Mouse (Mus musculus) kidney, embryonic 16.5 days (tissue): ENCODE results near the gene Nudt7. TPM values are rescaled to one million over a fixed set of nuclear protein-coding genes. Genes with fewer than 3 reads are reported as not detected.

ENCODE experiments used
- ATAC-seq: fragments of 200-750 bp; cut with Nextera tagmentation; 2 replicates; pipeline ENCODE4 v1.8.0; 2017; ENCODE audit warnings: moderate TSS enrichment; ENCODE audit not compliant: low FRiP score, low TSS enrichment
- H3K27ac ChIP-seq: fragments of 300-500 bp; sonication (generic); 2 replicates; pipeline ENCODE4 v1.5.1; 2014; ENCODE audit warnings: low read length
- H3K27me3 ChIP-seq: fragments of 300-500 bp; sonication (generic); 2 replicates; pipeline ENCODE4 v1.6.1; 2014; ENCODE audit warnings: low read length, control low read depth, mixed read lengths; ENCODE audit not compliant: insufficient read depth
- H3K36me3 ChIP-seq: fragments of 300-500 bp; sonication (generic); 2 replicates; pipeline ENCODE4 v1.6.1; 2014; ENCODE audit warnings: low read length, control low read depth, mixed read lengths; ENCODE audit not compliant: insufficient read depth
- H3K4me1 ChIP-seq: fragments of 300-500 bp; sonication (generic); 2 replicates; pipeline ENCODE4 v1.6.1; 2014; ENCODE audit warnings: low read length, control low read depth, mixed read lengths; ENCODE audit not compliant: insufficient read depth
- H3K4me2 ChIP-seq: fragments of 300-500 bp; sonication (generic); replicated peaks from 2 replicates; pipeline ENCODE4 v1.6.1; 2014; ENCODE audit warnings: low read depth, low read length
- H3K4me3 ChIP-seq: fragments of 300-500 bp; sonication (generic); 2 replicates; pipeline ENCODE4 v1.5.1; 2014; ENCODE audit warnings: mild to moderate bottlenecking, low read length
- H3K9ac ChIP-seq: fragments of 300-500 bp; sonication (generic); replicated peaks from 2 replicates; pipeline ENCODE4 v1.6.1; 2014; ENCODE audit warnings: low read length
- H3K9me3 ChIP-seq: fragments of 300-500 bp; sonication (generic); 2 replicates; pipeline ENCODE4 v1.6.1; 2016; ENCODE audit warnings: low read length, control low read depth
- WGBS: fragments of 180-500 bp; shearing (Covaris S2); extraction: QIAGEN DNeasy Blood & Tissue Kit; methylation state at CpG from one replicate; pipeline ENCODE4 v1.1.7; 2014; 5-methylcytosine and 5-hydroxymethylcytosine counted together
- polyA plus RNA-seq: library from polyadenylated mRNA; unstranded; fragments of >200 nt; fragmentation: Nextera tagmentation; extraction: Ambion mirVana; gene quantifications from 2 replicates; pipeline ENCODE4 v1.2.1, GENCODE M21; 2015

Nudt7 gene
- polyA plus RNA-seq, 1 experiment from 2014 or later = 18.2 TPM

- Histone ChIP-seq H3K4me3 (no peak overlapping the region), H3K4me1 (no peaks in the 10 kb centered on the region), H3K4me2 (no peak overlapping the region), H3K9me3 (no peaks in the 10 kb centered on the region), H3K27me3 (no peaks in the 10 kb centered on the region), H3K27ac (no peak overlapping the region), H3K36me3 (no peaks in the 10 kb centered on the region), H3K9ac (no peak overlapping the region)
- ATAC-seq = no peak
- 69% methylated on average over 3 of the region's 3 CpGs for WGBS
Observed at GRCm38 (mm10) chr8:114176721-114177120, 43.4 kb downstream of the Nudt7 start.

GRCm38 (mm10) chr8:114193334-114193733 is 60.0 kb downstream of the Nudt7 start:
- 84% methylated on average over 5 of the region's 5 CpGs for WGBS
- no peak overlapping the region for H3K4me2 ChIP-seq

DNA sequence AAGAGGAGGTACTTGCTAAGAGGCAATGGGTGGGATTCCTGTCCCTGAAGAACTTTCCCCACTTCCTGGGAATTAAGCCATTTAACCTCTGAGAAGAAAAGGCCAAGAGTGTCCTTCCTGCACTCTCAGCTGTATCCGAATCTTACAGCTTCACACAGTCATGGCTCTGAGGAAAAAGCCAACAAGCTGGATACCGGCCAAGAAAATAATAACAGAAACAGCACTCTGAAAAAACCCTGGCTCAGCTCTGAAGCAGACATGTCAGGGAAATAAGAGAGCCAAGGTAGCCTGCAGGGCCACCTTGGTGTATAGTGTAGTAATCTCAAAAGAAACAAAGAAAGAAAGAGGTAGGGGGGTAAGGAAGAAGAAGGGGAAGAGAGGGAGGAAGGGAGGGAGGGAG is 65.6 kb downstream of the Nudt7 start:
- no peak overlapping the region for H3K4me3 ChIP-seq
- no peak overlapping the region for H3K4me2 ChIP-seq
- no peak for ATAC-seq

More at GRCm38 (mm10) chr8:114193334-114193733, 60.0 kb downstream of the Nudt7 start:
- no peaks in the 10 kb centered on the region for H3K4me1 ChIP-seq
- no peak overlapping the region for H3K9ac ChIP-seq
- no peaks in the 10 kb centered on the region for H3K27me3 ChIP-seq
- no peak overlapping the region for H3K4me3 ChIP-seq
- no peak overlapping the region for H3K27ac ChIP-seq
- no peaks in the 10 kb centered on the region for H3K9me3 ChIP-seq
- H3K36me3 ChIP-seq = no peaks in the 10 kb centered on the region
- no peak for ATAC-seq

More for the DNA sequence above, 65.6 kb downstream of the Nudt7 start:
- Histone ChIP-seq H3K9me3 (no peaks in the 10 kb centered on the region), H3K4me1 (no peaks in the 10 kb centered on the region), H3K9ac (no peak overlapping the region), H3K36me3 (no peaks in the 10 kb centered on the region), H3K27ac (no peak overlapping the region), H3K27me3 (peaks cover 5% of the 10 kb centered on the region; the same call in 1 of the 2 replicates)
- WGBS = 38% methylated on average over 2 of the region's 2 CpGs

Other genes with a start within 250 kb of the Nudt7 start
- 4.1 TPM in 2 replicates for gene Vat1l, start 72.1 kb downstream of the Nudt7 start, polyA plus RNA-seq